Mouse (Mus musculus) heart, embryonic 14.5 days (tissue): ENCODE results near the gene Foxm1. TPM values are rescaled to one million over a fixed set of nuclear protein-coding genes. Genes with fewer than 3 reads are reported as not detected.

Experiments used
- ATAC-seq: fragments of 200-750 bp; cut with Nextera tagmentation; 2 replicates; pipeline ENCODE4 v1.8.0; 2017; ENCODE audit warnings: low read depth, moderate TSS enrichment; ENCODE audit not compliant: insufficient number of reproducible peaks, insufficient read depth, low FRiP score
- H3K27ac ChIP-seq, 2 experiments: fragments of 200-500 bp in 1 of 2; fragments of 300-500 bp in 1 of 2; sonication (generic) in 1 of 2; replicated peaks in 1 of 2; 2 replicates each; pipeline ENCODE4 v1.5.1; 2012 to 2014; ENCODE audit warnings: low read depth in 2 of 2, low read length in 2 of 2, control low read depth in 1 of 2, mild to moderate bottlenecking in 1 of 2, mixed read lengths in 1 of 2; ENCODE audit not compliant: control insufficient read depth in 1 of 2, insufficient read depth in 1 of 2
- H3K27me3 ChIP-seq: fragments of 300-500 bp; sonication (generic); 2 replicates; pipeline ENCODE4 v1.6.1; 2014; ENCODE audit warnings: mild to moderate bottlenecking, low read length, control low read depth; ENCODE audit not compliant: control insufficient read depth, insufficient read depth
- H3K36me3 ChIP-seq: fragments of 300-500 bp; sonication (generic); 2 replicates; pipeline ENCODE4 v1.6.1; 2014; ENCODE audit warnings: mild to moderate bottlenecking, control low read depth, low read length, mixed read lengths; ENCODE audit not compliant: control insufficient read depth, insufficient read depth
- H3K4me1 ChIP-seq, 2 experiments: fragments of 200-500 bp in 1 of 2; fragments of 300-500 bp in 1 of 2; sonication (generic) in 1 of 2; 2 replicates each; pipeline ENCODE4 v1.6.1; 2012 to 2014; ENCODE audit warnings: low read length in 2 of 2, control low read depth in 1 of 2, mixed read lengths in 1 of 2; ENCODE audit not compliant: control insufficient read depth in 2 of 2, insufficient read depth in 2 of 2
- H3K4me2 ChIP-seq: fragments of 300-500 bp; sonication (generic); 2 replicates; pipeline ENCODE4 v1.6.1; 2014; ENCODE audit warnings: mild to moderate bottlenecking, low read length
- H3K4me3 ChIP-seq, 2 experiments: fragments of 200-500 bp in 1 of 2; fragments of 300-500 bp in 1 of 2; sonication (generic) in 1 of 2; 2 replicates each; pipeline ENCODE4 v1.5.1; 2012 to 2014; ENCODE audit warnings: low read length in 2 of 2, mild to moderate bottlenecking in 2 of 2, control low read depth in 1 of 2, low read depth in 1 of 2, moderate library complexity in 1 of 2; ENCODE audit not compliant: control insufficient read depth in 1 of 2, insufficient read depth in 1 of 2
- H3K9ac ChIP-seq: fragments of 300-500 bp; sonication (generic); 2 replicates; pipeline ENCODE4 v1.6.1; 2014; ENCODE audit warnings: mild to moderate bottlenecking, low read length
- H3K9me3 ChIP-seq: fragments of 300-500 bp; sonication (generic); 2 replicates; pipeline ENCODE4 v1.6.1; 2016; ENCODE audit warnings: low read length, control low read depth; ENCODE audit not compliant: control insufficient read depth
- WGBS: fragments of 180-500 bp; shearing (Covaris S2); extraction: QIAGEN DNeasy Blood & Tissue Kit; methylation state at CpG from one replicate; pipeline ENCODE4 v1.1.7; 2014; 5-methylcytosine and 5-hydroxymethylcytosine counted together
- polyA plus RNA-seq: library from polyadenylated mRNA; unstranded; fragments of >200 nt; fragmentation: Nextera tagmentation; extraction: Ambion mirVana; gene quantifications from 2 replicates; pipeline ENCODE4 v1.2.1, GENCODE M21; 2014

Foxm1 gene
- polyA plus RNA-seq, result 23.8 and 25.0 TPM in 2 replicates

DNA sequence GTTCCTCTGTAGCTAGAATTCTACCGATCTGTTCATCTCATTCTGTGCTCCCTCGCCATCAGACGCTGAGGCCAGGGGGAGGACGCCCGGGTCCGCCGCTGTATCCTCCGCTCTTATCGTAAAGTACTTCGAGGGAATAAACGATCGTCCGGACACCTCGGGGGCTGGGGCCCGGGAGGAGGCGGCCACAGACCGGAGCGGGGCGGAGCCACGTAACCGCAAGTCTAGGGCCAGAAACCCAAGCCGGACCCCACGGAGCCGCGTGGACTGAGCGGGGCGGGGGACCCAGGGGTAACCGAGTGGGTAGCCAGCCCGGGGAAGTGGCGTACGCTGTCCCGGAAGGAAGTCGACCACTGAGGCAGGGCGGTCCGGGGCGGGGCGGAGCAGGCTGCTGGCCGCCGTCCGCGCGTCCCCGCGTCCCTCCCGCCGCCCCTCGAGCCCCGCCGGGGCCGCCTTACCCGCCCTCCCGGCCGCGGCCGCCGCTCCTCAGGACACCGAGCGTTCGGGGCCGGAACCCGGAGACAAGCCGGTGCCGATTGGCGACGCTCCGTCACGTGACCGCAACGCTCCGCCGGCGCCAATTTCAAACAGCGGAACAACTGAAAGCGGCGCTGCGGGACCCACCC, at the start of gene Foxm1, which contains the start of gene Rhno1:
TSS of gene Foxm1 (plus strand) at position 587 of the 626 bp plus-strand sequence.
TSS of gene Rhno1 (minus strand) at position 531 of the 626 bp plus-strand sequence.
- H3K9ac ChIP-seq, result peak within 1 kb of the TSS; percentile 92
- WGBS, result under 1% methylated on average over 59 of the region's 76 CpGs

DNA sequence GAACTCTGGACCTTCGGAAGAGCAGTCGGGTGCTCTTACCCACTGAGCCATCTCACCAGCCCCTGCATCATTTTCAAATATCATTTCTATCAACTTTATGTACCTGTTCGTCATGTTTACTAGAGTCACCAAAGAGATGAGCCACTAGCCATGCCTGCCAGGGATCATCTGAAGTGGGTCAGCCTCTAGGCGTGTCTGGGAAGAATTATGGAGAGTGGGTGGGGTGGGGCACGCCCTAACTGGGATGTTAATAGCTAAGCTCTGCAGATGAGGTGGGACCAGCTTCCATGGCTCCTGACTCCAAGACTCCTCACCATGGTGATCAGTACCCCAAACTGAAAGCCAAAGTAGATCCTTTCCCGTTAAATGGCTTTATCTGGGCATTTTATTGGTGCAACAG, 48.0 kb upstream of the Foxm1 start:
- Histone ChIP-seq H3K9me3 (no peaks in the 10 kb centered on the region), H3K9ac (no peak overlapping the region), H3K4me1 (no peaks in the 10 kb centered on the region), H3K27ac (no peak overlapping the region), H3K4me3 (no peak overlapping the region), H3K27me3 (no peaks in the 10 kb centered on the region), H3K4me2 (no peak overlapping the region), H3K36me3 (no peaks in the 10 kb centered on the region)
- WGBS, result 81% methylated on average over 6 of the region's 6 CpGs
- no peak for ATAC-seq

More for the DNA sequence above, at the start of gene Foxm1, which contains the start of gene Rhno1:
- no peaks in the 10 kb centered on the region for H3K9me3 ChIP-seq
- H3K4me2 ChIP-seq, result peak within 1 kb of the TSS; percentile 88
- peak within 1 kb of the TSS; percentile 68 to 93 for H3K4me3 ChIP-seq
- H3K36me3 ChIP-seq, result peaks cover 33% of the 10 kb centered on the region
- ATAC-seq, result peak; percentile 87
- no peaks in the 10 kb centered on the region for H3K27me3 ChIP-seq
- H3K27ac ChIP-seq, result peak within 1 kb of the TSS; percentile 87 to 92
- peaks cover 3 to 22% of the 10 kb centered on the region in 2 experiments for H3K4me1 ChIP-seq

DNA sequence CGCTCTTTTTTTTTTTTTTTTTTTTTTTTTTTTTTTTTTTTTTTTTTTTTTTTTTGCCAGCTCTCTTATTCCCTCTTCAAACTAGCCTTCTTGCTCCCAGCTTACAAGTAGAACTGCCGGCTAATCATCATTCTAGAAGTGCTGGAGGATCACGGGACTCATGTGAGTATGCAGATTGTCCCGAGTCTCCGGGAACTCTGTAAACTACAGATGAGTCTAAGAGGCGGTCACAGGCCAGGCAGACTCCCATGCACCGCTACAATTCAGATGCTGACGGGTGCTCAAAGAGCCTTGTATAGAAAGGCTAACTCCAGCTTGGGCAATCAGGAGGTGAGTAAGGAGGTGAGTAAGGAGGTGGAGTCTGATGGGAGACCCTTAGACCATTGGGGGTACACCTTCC, 47.2 kb upstream of the Foxm1 start:
- H3K27me3 ChIP-seq, result no peaks in the 10 kb centered on the region
- no peak for ATAC-seq
- WGBS, result 70% methylated on average over 8 of the region's 8 CpGs
- H3K27ac ChIP-seq, result no peak overlapping the region
- H3K4me2 ChIP-seq, result no peak overlapping the region
- H3K4me3 ChIP-seq, result no peak overlapping the region
- H3K4me1 ChIP-seq, result no peaks in the 10 kb centered on the region
- no peaks in the 10 kb centered on the region for H3K9me3 ChIP-seq
- no peaks in the 10 kb centered on the region for H3K36me3 ChIP-seq
- H3K9ac ChIP-seq, result no peak overlapping the region

DNA sequence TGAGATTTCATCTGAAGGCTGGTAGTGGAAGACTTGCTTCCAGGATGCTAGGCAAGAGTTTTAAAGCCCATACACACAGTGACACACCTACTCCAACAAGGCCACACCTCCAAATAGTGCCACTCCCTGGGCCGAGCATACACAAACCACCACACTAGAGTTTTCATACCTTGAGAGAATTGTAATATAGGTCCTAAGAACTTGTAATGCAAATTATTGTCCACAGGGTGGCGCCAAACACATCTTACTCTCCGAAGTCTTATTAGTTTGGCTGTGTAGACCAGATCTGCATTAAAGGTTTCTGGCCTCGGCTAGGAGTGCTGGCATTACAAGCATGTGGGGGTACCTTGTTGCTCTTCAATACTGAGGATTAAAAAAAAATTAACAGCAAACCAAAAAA, 44.5 kb upstream of the Foxm1 start:
- WGBS, result 10% methylated on average over 4 of the region's 4 CpGs
- Histone ChIP-seq H3K4me3 (no peak overlapping the region), H3K27ac (no peak overlapping the region), H3K9me3 (no peaks in the 10 kb centered on the region), H3K4me2 (no peak overlapping the region), H3K4me1 (no peaks in the 10 kb centered on the region), H3K9ac (no peak overlapping the region), H3K36me3 (peaks cover 26% of the 10 kb centered on the region), H3K27me3 (no peaks in the 10 kb centered on the region)
- no peak for ATAC-seq

DNA sequence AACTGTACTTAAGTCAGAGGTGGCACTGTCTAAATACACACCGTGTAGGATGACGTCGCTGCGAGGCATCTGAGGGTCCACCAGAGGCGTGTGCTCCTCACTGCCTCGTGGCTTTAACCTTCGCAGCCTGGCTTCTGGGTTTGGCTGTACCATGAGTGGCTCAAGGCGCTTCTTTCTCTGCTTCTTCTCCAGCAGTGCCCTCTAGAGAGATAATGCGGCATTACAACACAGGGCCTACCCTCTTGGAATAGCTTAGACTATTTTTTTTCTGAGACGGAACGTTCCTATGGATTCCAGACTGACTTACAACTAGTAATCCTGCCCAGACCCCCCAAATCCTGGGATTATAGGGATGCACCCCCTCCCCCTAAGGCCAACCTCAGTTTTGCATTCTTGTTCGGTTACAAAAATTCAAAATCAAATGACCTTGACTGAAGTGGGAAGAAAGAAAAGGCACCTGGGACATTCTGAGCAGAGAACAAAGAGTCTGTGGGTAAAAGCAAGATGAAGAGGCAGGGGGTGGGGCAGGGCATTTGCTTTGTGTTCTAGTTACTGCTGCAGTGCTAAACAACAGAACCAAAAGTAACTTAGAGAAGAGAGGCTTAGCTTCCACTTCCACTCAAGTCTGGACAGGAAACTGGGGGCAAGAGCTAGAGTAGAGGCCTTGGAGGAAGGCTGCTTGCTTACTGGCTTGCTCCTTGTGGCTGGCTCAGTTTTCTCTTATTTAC, 28.2 kb upstream of the Foxm1 start:
- peak overlapping the region; percentile 35 for H3K4me2 ChIP-seq
- ATAC-seq, result no peak
- peaks cover 3 to 13% of the 10 kb centered on the region in 2 experiments; a peak in 3 of 4 replicates for H3K4me1 ChIP-seq
- H3K36me3 ChIP-seq, result peaks cover 34% of the 10 kb centered on the region
- H3K27me3 ChIP-seq, result no peaks in the 10 kb centered on the region
- no peaks in the 10 kb centered on the region for H3K9me3 ChIP-seq
- no peak overlapping the region for H3K27ac ChIP-seq
- H3K4me3 ChIP-seq, result no peak overlapping the region
- H3K9ac ChIP-seq, result peak overlapping the region; percentile 5; the same call in 1 of the 2 replicates
- WGBS, result 15% methylated on average over 12 of the region's 12 CpGs

DNA sequence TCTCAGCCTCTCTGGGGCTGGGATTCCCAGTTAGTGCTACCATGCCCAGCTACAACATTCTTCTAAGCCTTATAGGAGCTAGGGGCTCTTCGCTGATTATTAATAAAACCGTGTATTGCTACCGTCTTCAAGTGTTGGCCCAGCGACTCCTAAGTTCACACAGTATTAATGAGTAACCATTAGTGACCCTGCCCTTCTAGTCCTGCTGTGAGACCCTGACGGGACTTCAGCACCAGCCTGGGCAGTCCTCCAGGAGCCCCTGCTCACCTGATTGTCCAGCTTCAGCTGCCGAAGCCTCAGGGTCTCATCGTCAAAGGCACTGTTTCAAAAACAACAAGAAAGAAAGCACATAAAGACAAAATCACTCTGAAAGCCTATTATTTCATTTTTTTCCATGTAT, 25.3 kb upstream of the Foxm1 start:
- Histone ChIP-seq H3K4me1 (peaks cover 4 to 13% of the 10 kb centered on the region in 2 experiments; a peak in 3 of 4 replicates), H3K9ac (no peak overlapping the region), H3K27me3 (no peaks in the 10 kb centered on the region), H3K9me3 (no peaks in the 10 kb centered on the region), H3K27ac (no peak overlapping the region), H3K4me3 (no peak overlapping the region), H3K4me2 (no peak overlapping the region), H3K36me3 (peaks cover 29% of the 10 kb centered on the region)
- 82% methylated on average over 7 of the region's 7 CpGs for WGBS
- no peak for ATAC-seq

DNA sequence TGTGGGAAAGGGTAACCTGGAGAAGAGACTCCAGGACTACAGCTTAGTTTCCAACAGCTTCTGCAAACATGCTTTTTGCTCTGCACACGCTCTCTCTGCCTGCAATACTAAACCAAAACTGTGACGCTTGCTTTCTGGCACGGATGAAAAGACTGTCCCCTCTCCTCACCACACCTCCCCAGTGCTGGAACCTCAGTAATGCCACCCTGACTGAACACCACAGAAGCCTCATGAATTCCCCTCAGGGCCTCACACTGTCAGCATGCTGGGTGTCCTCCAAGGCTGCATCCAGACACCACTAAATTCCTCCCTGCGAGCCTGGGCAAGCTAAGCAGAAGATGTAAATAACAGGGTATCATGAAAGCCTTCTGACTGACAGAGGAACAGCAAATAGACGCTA, 23.9 kb upstream of the Foxm1 start:
- Histone ChIP-seq H3K9me3 (no peaks in the 10 kb centered on the region), H3K4me3 (no peak overlapping the region), H3K9ac (no peak overlapping the region), H3K4me2 (no peak overlapping the region), H3K27me3 (no peaks in the 10 kb centered on the region), H3K36me3 (peaks cover 16% of the 10 kb centered on the region), H3K27ac (no peak overlapping the region), H3K4me1 (peaks cover 4 to 13% of the 10 kb centered on the region in 2 experiments; a peak in 3 of 4 replicates)
- no peak for ATAC-seq
- 34% methylated on average over 5 of the region's 5 CpGs for WGBS
